Comparison of ENCODE assay signal across 10 mouse cellular contexts in genomic region chr12:90142011-90142410, GRCm38 (mm10).
DNase-seq lines count a peak whose midpoint lies in the region; ATAC-seq and TF ChIP-seq lines count a peak whose summit lies in the region.
"Had no signal": no experiment of that assay in that cellular context is flagged by ENCODE, and none has a peak within 500 bp of the region (broad histone marks: within the 10 kb centered on the region; RNA-seq: fewer than 3 reads in every experiment).

No protein-coding gene starts in this region.

- H3K27ac ChIP-seq in cerebellum, adult 2 months (ENCODE audit: insufficient read depth, low read length) = peak overlapping the region; percentile 96
- no peak overlapping the region for H3K27ac ChIP-seq in embryonic facial prominence, embryonic 10.5 days (replicated peaks)
- H3K27ac ChIP-seq: neural tube, embryonic 13.5 days had no signal

- peak; percentile 81 to 94 for DNase-seq in cerebellum, adult 2 months
- DNase-seq in frontal cortex, postnatal 25 days (ENCODE audit: low spot score in 2 of 2) = peak; percentile 32 to 47
- peak; percentile 71 to 79 for DNase-seq in left cerebral cortex, adult 9 months (ENCODE audit: low spot score in 2 of 2)
- DNase-seq in adrenal gland, adult (ENCODE audit: inconsistent age in 2 of 2, low spot score in 1 of 2) = no peak
- DNase-seq in yolk sac, embryonic 10.5 days (ENCODE audit: low spot score) = no peak
- DNase-seq in embryonic facial prominence, embryonic 10.5 days (ENCODE audit: low spot score) = no peak
- no peak for DNase-seq in lung, adult 2 months
- DNase-seq: kidney, adult 18-20 months had no signal

- H3K9me3 ChIP-seq in embryonic facial prominence, embryonic 10.5 days = no peaks in the 10 kb centered on the region
- H3K9me3 ChIP-seq: neural tube, embryonic 13.5 days had no signal

- no peak for TF ChIP-seq CTCF in cerebellum, adult 2 months (IDR thresholded peaks at IDR 0.05; ENCODE audit: borderline replicate concordance, insufficient read depth, low read depth, low read length)
- no peak for TF ChIP-seq CTCF in lung, adult 2 months (IDR thresholded peaks at IDR 0.05; ENCODE audit: insufficient read depth, low read length)

- H3K4me3 ChIP-seq in cerebellum, adult 2 months (replicated peaks; ENCODE audit: insufficient read depth, low read depth, low read length) = no peak overlapping the region
- no peak overlapping the region for H3K4me3 ChIP-seq in embryonic facial prominence, embryonic 10.5 days
- H3K4me3 ChIP-seq in lung, adult 2 months (replicated peaks; ENCODE audit: extremely low read depth, low read depth, low read length) = no peak overlapping the region
- H3K4me3 ChIP-seq: neural tube, embryonic 13.5 days had no signal

- peak; percentile 94 for ATAC-seq in cerebellum, adult (ENCODE audit: insufficient number of reproducible peaks, low FRiP score, low TSS enrichment)

- 3% methylated on average over 2 of the region's 2 CpGs for WGBS in cerebellum, adult 2 months
- WGBS in embryonic facial prominence, embryonic 10.5 days = 83% methylated on average over 2 of the region's 2 CpGs
- WGBS in lung, adult 2 months = 42% methylated on average over 2 of the region's 2 CpGs

- no peaks in the 10 kb centered on the region for H3K27me3 ChIP-seq in cerebellum, adult 2 months (ENCODE audit: control insufficient read depth, insufficient read depth, low read length)
- H3K27me3 ChIP-seq in embryonic facial prominence, embryonic 10.5 days (replicated peaks; ENCODE audit: low read depth, poor library complexity, severe bottlenecking) = no peaks in the 10 kb centered on the region; the same call in 1 of the 2 replicates
- H3K27me3 ChIP-seq: neural tube, embryonic 13.5 days had no signal

- TF ChIP-seq POLR2A in cerebellum, adult 2 months (IDR thresholded peaks at IDR 0.05; ENCODE audit: borderline replicate concordance, insufficient read depth, low read length) = no peak
- TF ChIP-seq POLR2A in lung, adult 2 months (IDR thresholded peaks at IDR 0.05; ENCODE audit: borderline replicate concordance, extremely low read depth, low read depth, low read length) = no peak

- H3K4me1 ChIP-seq in cerebellum, adult 2 months (ENCODE audit: control insufficient read depth, insufficient read depth, low read length) = peaks cover 18% of the 10 kb centered on the region; the same call in 1 of the 2 replicates
- 0 out of 2 replicates have a peak, but pooled peaks cover 3% of the 10 kb centered on the region for H3K4me1 ChIP-seq in embryonic facial prominence, embryonic 10.5 days
- H3K4me1 ChIP-seq in lung, adult 2 months (ENCODE audit: control insufficient read depth, insufficient read depth, low read length) = no peaks in the 10 kb centered on the region

- no peaks in the 10 kb centered on the region for H3K36me3 ChIP-seq in embryonic facial prominence, embryonic 10.5 days (replicated peaks)
- H3K36me3 ChIP-seq: neural tube, embryonic 13.5 days had no signal

Comparison
In these comparisons a context has a peak if more than half of its experiments do, and no peak if none do; other contexts are left out.
1. DNase-seq: peak in cerebellum, adult 2 months (2 of 2), frontal cortex, postnatal 25 days (2 of 2) and left cerebral cortex, adult 9 months (2 of 2); none in adrenal gland, adult (0 of 2), yolk sac, embryonic 10.5 days (single experiment), embryonic facial prominence, embryonic 10.5 days (single experiment) and lung, adult 2 months (single experiment).